Mouse (Mus musculus): ENCODE measurements at regions not wholly inside any gene's neighbourhood (a gene's known extent, or its start where the extent isn't known, plus 50 kb on each side); places are given as distances from the start of the nearest gene placed in this dataset.
"Not testable (repeated sequence)": the region's sequence is repeated elsewhere in the genome, so short reads cannot be mapped to it uniquely, and the experiment has no call there.

- Histone ChIP-seq H3K4me3 (replicated peaks) (no peak overlapping the region), H3K4me1 (no peaks in the 10 kb centered on the region), H3K36me3 (replicated peaks; ENCODE audit: low read length) (no peaks in the 10 kb centered on the region), H3K9me3 (peaks cover 4% of the 10 kb centered on the region; the same call in 1 of the 2 replicates), H3K27me3 (replicated peaks) (no peaks in the 10 kb centered on the region)
- no peak for TF ChIP-seq FLI1 (IDR thresholded peaks at IDR 0.05; ENCODE audit: low read length)
- TF ChIP-seq GATA1 (IDR thresholded peaks at IDR 0.05; ENCODE audit: borderline replicate concordance, low read length) = no peak
Measured at GRCm38 (mm10) chr4:22124836-22125235, 193.7 kb downstream of the Faxc start.

DNA sequence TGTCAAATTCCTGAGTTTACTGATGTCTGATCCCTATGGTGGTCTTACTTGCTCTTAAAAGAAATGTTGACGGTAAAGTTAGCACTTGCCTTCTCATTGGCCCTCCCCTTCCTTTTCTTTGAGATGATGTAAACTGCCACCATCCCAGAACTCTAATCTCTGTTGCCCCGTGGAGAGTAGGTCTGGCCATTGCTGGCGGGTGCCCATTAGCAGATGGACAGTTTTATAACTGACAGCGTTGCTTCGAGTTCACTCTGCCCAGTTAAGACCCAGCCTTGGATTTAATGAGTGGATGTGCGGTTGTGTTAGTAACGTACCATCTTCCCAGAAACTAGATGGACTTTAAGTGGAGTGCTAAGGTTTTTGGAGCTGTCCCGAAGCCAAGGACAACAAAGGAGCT is 199.4 kb downstream of the Faxc start:
- Histone ChIP-seq H3K36me3 (replicated peaks; ENCODE audit: low read length) (no peaks in the 10 kb centered on the region), H3K9me3 (no peaks in the 10 kb centered on the region), H3K4me3 (replicated peaks) (no peak overlapping the region), H3K4me1 (no peaks in the 10 kb centered on the region), H3K27me3 (replicated peaks) (no peaks in the 10 kb centered on the region)
- TF ChIP-seq GATA1 (IDR thresholded peaks at IDR 0.05; ENCODE audit: borderline replicate concordance, low read length) (no peak), FLI1 (IDR thresholded peaks at IDR 0.05; ENCODE audit: low read length) (no peak)

DNA sequence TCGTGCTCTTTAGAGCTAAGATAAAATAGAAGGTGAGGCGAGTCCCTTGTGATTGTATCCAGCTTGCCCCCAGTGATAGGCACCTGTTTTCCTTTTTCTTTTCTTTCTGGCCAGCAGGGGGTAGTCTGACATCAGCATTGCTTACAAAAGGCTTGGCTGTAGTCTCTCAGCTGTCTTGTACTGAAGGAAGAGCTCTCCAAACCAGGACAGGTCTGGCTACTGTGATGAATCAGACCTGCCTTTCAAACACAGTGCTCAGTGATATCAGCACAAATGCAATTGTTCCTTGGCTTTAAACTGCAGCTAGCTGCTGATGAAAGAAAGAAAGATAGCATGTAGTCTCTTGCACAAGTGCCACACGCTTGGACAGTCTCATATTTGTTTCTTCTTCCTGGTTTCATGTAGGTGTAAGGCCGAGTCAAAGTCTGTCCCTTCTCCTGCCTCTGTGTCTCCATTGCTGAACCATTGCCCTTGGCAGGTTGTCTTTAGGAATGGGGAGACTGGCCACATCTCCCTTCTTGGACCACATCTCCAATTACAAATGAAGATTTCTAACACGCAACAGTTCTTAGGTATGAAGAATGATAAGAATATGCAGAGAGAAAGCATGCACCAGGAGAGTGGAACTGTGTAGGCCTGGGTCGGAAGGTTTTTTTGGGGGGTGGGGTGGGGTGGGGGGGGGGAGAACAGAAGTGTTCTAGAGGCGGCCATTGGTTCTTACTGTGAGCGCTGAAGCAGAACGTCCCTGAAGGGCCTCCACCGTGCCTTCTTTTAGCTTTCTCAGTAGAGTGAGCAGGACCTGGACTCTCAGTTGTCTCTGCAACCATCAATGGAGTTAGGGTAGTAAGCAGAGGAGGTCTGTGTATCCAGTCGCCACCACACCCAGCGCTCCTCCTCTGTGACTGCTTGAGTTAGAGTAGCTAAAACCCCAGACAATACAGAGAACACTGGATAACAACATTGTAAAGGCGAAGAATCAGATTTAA is 200.9 kb downstream of the Faxc start:
- Histone ChIP-seq H3K27me3 (replicated peaks) (no peaks in the 10 kb centered on the region), H3K36me3 (replicated peaks; ENCODE audit: low read length) (no peaks in the 10 kb centered on the region), H3K4me1 (no peaks in the 10 kb centered on the region), H3K4me3 (replicated peaks) (no peak overlapping the region), H3K9me3 (no peaks in the 10 kb centered on the region)
- TF ChIP-seq FLI1 (IDR thresholded peaks at IDR 0.05; ENCODE audit: low read length) = no peak
- no peak for TF ChIP-seq GATA1 (IDR thresholded peaks at IDR 0.05; ENCODE audit: borderline replicate concordance, low read length)

GRCm38 (mm10) chr4:22133547-22134495 is 202.7 kb downstream of the Faxc start:
- H3K4me1 ChIP-seq = no peaks in the 10 kb centered on the region
- H3K36me3 ChIP-seq (replicated peaks; ENCODE audit: low read length) = no peaks in the 10 kb centered on the region
- no peak for TF ChIP-seq FLI1 (IDR thresholded peaks at IDR 0.05; ENCODE audit: low read length)
- no peak overlapping the region for H3K4me3 ChIP-seq (replicated peaks)
- no peaks in the 10 kb centered on the region for H3K27me3 ChIP-seq (replicated peaks)
- no peaks in the 10 kb centered on the region for H3K9me3 ChIP-seq

DNA sequence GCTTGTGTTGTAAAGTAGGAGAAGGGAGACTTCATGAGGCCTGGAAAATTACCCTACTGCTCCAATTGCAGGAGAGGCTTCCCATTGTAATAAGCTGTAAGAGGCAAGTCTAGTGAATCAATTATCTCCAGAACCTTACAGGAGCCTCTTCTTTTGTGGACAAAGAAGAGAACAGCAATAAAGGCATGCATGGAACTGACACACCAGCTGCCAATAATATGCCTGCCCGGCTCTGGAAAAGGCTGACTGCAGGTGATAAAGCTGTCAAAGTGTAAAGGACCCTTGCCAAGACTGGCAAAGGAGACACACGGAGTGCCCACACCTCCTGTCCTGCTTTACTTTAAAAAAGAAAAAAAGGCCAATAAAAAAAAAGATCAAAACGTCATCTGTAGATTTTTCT is 209.0 kb downstream of the Faxc start:
- Histone ChIP-seq H3K4me1 (no peaks in the 10 kb centered on the region), H3K4me3 (replicated peaks) (no peak overlapping the region), H3K9me3 (no peaks in the 10 kb centered on the region), H3K36me3 (replicated peaks; ENCODE audit: low read length) (no peaks in the 10 kb centered on the region), H3K27me3 (replicated peaks) (no peaks in the 10 kb centered on the region)
- TF ChIP-seq GATA1 (IDR thresholded peaks at IDR 0.05; ENCODE audit: borderline replicate concordance, low read length) (no peak), FLI1 (IDR thresholded peaks at IDR 0.05; ENCODE audit: low read length) (no peak)

DNA sequence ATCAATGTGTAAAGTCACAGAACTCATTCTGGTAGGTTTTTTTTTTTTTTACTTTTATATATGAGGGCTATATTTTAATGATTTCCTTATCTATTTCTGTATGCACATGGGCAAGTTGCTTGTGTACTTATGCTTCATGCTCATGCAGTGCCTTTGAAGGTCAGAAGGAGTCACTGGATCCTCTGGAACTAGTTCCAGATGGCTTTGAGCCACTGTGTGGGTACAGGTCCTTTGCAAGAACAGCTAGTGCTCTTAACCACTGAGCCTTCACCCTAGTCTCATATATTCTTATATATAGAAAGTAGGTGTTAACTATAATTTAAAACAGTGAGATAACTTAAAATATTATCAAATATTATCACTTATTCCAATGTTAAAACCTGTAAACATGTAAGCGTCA is 212.4 kb downstream of the Faxc start:
- Histone ChIP-seq H3K4me3 (replicated peaks) (no peak overlapping the region), H3K4me1 (no peaks in the 10 kb centered on the region), H3K36me3 (replicated peaks; ENCODE audit: low read length) (no peaks in the 10 kb centered on the region), H3K9me3 (no peaks in the 10 kb centered on the region), H3K27me3 (replicated peaks) (no peaks in the 10 kb centered on the region)
- TF ChIP-seq FLI1 (IDR thresholded peaks at IDR 0.05; ENCODE audit: low read length) (no peak), GATA1 (IDR thresholded peaks at IDR 0.05; ENCODE audit: borderline replicate concordance, low read length) (no peak)

GRCm38 (mm10) chr4:22144834-22145233 is 212.5 kb upstream of the Fbxl4 start:
- not testable (repeated sequence) for H3K36me3 ChIP-seq (replicated peaks; ENCODE audit: low read length); H3K4me1 ChIP-seq; H3K4me3 ChIP-seq (replicated peaks); H3K27me3 ChIP-seq (replicated peaks); H3K9me3 ChIP-seq

DNA sequence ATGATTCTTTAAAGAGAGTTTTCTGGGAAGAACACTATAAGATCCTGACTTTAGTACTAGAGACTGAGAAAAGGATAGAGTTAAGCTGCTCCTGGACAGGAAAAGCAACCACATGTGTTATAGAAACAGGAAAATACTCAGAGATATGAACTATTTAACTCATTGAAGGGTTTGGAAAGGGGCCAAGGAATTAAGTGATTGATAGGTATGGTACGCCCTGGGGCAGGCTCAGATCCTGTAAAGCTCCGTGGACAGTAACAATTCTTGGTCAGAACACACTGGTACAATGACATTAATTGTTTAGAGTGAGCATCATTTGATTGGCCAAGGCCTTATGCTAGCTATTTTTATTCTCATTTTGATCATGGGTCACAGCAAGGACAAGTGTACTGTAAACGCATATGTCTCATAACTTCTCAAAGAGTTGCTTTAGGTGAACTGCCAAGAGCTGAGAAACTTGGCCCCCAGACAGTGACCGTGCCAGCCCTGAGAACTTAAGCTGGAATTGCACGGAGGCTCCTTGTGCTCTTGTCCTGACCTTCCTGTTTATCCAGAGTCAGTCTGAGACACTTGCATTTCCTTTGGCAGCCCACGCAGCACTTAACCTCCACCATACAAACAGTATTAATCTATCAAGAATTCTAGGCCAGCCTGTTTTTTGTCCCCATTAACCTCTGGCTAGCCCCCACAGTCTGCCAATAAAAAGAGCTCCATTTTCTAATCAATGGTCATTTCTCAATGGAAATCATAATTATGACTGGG is 210.5 kb upstream of the Fbxl4 start:
- TF ChIP-seq GATA1 (IDR thresholded peaks at IDR 0.05; ENCODE audit: borderline replicate concordance, low read length) = no peak
- no peak for TF ChIP-seq FLI1 (IDR thresholded peaks at IDR 0.05; ENCODE audit: low read length)
- H3K36me3 ChIP-seq (replicated peaks; ENCODE audit: low read length) = no peaks in the 10 kb centered on the region
- H3K4me1 ChIP-seq = no peaks in the 10 kb centered on the region
- H3K9me3 ChIP-seq = no peaks in the 10 kb centered on the region
- H3K4me3 ChIP-seq (replicated peaks) = no peak overlapping the region
- H3K27me3 ChIP-seq (replicated peaks) = peaks cover 4% of the 10 kb centered on the region

- H3K36me3 ChIP-seq (replicated peaks; ENCODE audit: low read length) = no peaks in the 10 kb centered on the region
- peaks cover 15% of the 10 kb centered on the region for H3K27me3 ChIP-seq (replicated peaks)
- 0 out of 2 replicates have a peak, but pooled peaks cover 2% of the 10 kb centered on the region for H3K9me3 ChIP-seq
- no peaks in the 10 kb centered on the region for H3K4me1 ChIP-seq
- TF ChIP-seq FLI1 (IDR thresholded peaks at IDR 0.05; ENCODE audit: low read length) (no peak), GATA1 (IDR thresholded peaks at IDR 0.05; ENCODE audit: borderline replicate concordance, low read length) (no peak)
- no peak overlapping the region for H3K4me3 ChIP-seq (replicated peaks)
Measured at GRCm38 (mm10) chr4:22151899-22152493, 205.3 kb upstream of the Fbxl4 start.
